Mouse (Mus musculus) cerebellum, postnatal 10 days (tissue): ENCODE measurements around the gene Tssk3.
"Not testable (repeated sequence)": the region's sequence is repeated elsewhere in the genome, so short reads cannot be mapped to it uniquely, and the experiment has no call there.

Experiments
- DNase-seq, 2 experiments: peaks; one replicate each; pipeline ENCODE4 v3.0.0; 2021; ENCODE audit warnings: mixed read lengths in 2 of 2

Tssk3 gene

DNA sequence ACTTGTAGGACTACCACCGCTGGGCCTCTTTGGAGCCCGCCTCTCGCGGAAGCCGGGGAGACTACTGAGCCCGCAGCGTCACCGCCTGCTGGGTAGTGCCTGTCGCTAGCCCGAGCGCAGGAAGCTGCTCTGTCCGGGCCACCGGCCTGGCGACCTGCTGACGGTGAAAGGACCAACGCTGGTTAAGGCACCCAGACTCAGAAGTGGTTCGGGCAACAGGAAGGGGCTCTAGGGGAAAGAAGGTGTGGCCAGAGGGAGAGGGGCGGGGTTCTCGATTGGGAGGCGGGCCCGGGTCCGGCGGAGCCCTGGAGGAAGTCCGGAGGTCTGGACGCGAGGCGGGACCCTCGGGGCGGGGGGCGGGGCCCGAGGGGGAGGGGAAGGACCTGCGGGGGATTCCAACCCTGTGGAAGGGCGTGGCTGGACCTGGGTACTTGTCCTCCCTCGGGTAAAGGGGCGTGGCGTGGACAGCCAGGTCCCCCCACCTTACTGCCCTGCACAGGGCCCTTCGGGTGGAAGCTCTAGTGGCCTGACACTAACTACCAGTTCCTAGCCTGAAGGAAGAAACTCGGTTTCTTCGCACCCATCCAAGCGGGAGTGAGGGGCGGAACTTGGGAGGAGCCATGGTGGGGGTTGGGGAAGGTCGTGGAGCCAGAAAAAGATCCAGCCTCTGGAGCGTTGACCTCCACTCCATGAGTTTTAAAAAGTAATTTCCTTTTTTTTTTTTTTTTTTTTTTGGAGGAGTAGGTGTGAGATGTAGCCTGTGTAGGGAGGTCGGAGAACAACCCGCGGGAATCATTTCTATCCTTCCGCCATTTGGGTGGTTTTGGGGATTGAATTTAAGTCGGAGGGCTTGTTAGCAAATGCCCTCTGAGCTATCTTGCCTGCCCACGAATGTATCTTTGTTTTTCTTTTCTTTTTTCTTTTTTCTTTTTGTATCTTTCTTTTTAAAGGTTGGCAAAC is 10.1 kb upstream of the Tssk3 start:
- DNase-seq = peak; percentile 75 to 85

- no peak for DNase-seq
These were observed 9.2 kb upstream of the Tssk3 start for GRCm38 (mm10) chr4:129500017-129500416.

- DNase-seq = no peak
These were observed 8.1 kb upstream of the Tssk3 start for GRCm38 (mm10) chr4:129498941-129499340.

GRCm38 (mm10) chr4:129496631-129497030 is 5.8 kb upstream of the Tssk3 start:
- DNase-seq = no peak

GRCm38 (mm10) chr4:129495672-129496562 is 5.1 kb upstream of the Tssk3 start:
- DNase-seq = peak; percentile 43 to 63

- peak in 1 of 2 experiments; percentile 37 for DNase-seq
These were observed 3.9 kb upstream of the Tssk3 start for GRCm38 (mm10) chr4:129494681-129495080.

- DNase-seq = no peak
These were observed 9.7 kb downstream of the Tssk3 start for GRCm38 (mm10) chr4:129481090-129481489.

DNA sequence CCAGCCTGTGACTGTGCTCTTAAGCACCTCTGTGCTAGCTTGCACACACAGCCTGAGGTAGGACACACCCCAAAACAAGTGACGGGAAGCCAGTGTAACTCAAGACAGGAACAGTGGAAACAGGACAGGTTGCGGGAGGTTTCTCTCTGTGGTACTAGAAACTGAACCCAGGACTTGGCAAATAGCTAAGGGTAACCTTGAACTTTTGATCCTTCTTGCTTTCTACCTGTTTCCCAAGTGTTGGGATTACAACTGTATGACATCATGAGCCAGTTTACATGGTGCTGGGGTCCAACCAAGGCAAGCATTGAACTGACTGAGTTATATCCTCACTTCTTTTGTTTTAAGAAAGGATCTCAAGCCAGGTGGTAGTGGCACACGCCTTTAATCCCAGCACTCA is 11.0 kb downstream of the Tssk3 start:
- DNase-seq = no peak

DNA sequence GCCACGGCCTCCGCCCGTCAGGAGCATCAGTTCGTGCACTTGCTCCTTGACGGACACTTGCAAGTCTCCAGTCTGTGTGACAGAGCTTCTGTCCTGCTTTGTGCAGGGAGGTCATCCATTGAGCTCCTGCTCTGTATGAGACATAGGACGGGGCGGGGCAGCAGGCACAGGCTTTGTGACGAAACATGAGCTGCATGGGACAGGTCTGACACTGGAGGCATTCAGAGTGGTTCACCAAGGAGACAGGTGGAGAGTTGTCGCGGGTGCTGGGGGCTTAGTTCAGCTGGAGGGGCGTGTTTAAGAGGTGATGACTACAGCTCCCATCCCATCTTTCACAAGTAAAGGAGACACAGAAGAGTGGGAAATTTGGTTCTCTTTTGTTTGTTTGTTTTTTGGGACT is 14.8 kb downstream of the Tssk3 start:
- DNase-seq = no peak

- no peak for DNase-seq
These were observed 26.5 kb downstream of the Tssk3 start for GRCm38 (mm10) chr4:129464286-129464815.

DNA sequence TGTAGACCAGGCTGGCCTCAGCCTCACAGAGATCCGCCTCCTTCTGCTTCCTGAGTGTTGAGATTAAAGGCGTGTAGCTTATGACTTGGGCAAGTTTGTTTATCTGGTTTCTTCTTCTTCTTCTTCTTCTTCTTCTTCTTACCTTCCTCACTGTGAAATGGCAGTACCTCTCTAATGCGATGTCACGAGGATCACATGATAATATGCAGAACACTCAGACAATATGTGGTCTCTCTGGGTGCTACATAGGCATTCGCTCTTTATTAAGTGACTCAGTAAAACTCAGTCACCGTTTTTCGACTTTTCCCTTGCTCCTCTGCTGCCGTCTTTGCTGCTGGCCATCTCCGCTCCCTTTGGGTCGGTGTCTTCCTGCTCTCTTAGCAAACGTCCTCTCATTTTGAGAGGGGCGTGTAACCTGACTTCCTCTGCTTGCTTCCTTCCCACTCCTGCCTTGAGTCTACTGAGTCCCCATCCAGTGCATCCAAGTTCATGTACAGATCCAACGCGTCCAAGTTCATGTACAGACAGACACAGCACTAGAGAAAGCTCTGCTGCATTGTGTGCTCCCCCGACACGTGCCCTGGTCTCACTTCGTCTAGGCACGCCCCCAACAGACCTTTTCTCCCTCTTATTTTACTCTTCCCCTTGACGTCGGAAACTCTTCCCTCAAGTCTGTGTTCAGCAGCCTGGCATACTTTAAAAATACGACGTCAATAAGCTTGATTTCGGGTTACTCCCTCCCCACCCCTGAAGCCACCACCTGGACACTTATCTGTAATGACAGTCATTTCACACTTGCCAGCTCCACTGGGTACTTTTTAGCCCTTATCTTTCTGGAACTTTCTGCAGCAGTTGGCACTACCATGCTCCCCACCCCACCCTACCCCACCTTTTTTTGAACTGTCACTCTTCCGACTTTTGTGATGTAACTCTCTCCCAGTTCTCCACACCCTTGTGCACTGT is 27.4 kb downstream of the Tssk3 start:
- no peak for DNase-seq

DNA sequence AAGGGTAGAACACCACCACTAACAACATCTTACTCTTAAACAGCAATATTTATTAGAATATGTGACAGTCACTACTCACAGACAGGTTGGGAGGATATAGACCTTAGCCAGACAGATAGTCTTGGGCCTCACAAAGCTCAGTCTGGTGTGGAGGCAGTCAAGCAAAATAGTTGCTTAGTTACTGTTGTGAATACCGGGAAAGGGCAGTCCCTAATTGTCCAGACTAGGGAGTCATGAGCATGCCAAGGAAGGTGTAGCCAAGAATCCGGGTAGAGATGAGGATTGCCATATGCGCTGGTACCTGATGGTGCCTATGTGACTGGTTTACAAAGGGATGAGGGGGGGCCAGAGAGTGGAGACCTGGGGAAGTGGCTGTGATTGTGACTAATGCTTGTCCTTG is 28.7 kb downstream of the Tssk3 start:
- DNase-seq = peak in 1 of 2 experiments; percentile 26

DNA sequence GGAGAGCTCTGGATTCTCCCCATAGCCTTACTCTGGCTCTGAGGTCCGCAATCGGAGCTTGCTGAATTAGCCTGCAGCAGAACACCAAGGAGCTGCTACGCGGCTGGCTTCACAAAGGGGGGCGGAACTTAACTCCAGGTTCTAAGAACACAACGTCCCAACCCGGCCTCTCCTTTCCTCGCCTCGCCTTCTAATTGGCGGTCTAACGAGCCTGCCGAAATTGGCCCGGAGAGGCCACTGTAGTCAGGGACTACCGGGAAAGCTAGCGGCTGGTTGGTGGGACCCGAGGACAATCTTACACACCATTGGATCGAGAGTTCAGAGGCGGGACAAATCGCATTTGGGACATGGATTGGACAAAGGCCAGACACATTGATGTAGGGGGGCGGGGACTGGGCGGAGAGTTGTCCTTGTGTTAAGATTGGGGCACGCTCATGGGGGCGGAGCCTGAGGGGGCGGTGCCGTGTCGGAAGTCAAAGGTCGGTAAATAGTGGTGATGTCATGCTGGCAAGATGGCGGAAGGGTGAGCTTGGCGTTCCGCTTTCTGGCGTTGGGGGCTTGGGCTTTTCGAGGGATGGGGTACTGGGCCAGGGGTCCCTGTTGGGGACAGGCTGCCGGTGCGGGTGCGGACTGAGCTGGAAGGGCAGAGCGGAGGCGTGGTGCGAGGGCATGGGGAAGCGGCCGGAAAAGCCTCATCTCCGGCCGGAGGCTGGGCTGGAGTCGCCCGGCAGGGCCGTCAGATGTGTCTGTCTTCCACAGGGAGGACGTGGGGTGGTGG is 29.4 kb downstream of the Tssk3 start, which contains the start of gene Bsdc1:
Gene Bsdc1 (plus strand): TSS at position 399 of the 778 bp plus-strand sequence.
- DNase-seq = peak; percentile 100

DNA sequence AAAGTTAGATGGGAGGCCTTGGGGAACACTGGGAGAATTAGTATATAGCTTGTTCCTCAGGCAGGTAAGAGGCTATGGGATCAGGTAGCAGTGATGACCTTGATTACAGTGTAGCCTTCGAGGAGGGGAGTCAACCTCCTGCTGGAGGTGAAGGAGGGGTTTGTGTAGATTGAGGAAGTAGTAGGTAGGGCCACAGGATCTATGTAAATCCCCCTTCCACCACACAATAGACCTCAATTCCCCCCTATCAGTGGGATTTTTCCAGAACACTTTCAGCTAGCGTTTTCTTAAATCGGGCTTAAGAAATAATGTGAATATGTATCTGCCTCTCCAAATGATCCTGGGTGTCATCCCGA is 30.0 kb downstream of the Tssk3 start:
- DNase-seq = no peak

- no peak for DNase-seq
These were observed 31.1 kb downstream of the Tssk3 start for GRCm38 (mm10) chr4:129459726-129460125.

DNA sequence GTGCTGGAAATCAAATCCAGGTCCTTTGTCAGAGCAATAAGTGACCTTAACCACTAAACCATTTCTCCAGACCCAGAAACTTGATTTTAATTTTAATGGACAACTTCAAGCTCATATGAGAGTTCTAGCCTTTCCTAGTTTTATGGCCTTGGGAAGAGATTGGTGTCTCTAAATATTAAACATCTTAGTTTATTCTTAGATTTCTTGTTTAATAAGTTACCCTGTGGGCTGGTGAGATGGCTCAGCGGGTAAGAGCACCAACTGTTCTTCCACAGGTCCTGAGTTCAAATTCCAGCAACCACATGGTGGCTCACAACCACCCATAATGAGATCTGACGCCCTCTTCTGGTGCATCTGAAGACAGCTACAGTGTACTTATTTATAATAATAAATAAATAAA is 33.5 kb downstream of the Tssk3 start:
- DNase-seq = not testable (repeated sequence)

GRCm38 (mm10) chr4:129456126-129456525 is 34.7 kb downstream of the Tssk3 start:
- DNase-seq = no peak

- peak; percentile 90 to 95 for DNase-seq
These were observed 35.6 kb downstream of the Tssk3 start for GRCm38 (mm10) chr4:129455265-129455664.

GRCm38 (mm10) chr4:129451471-129452169 is 39.2 kb downstream of the Tssk3 start:
- no peak for DNase-seq

GRCm38 (mm10) chr4:129450851-129451250 is 40.0 kb downstream of the Tssk3 start:
- no peak for DNase-seq
